Mouse (Mus musculus): ENCODE measurements around the gene Zbtb42.

Zbtb42 gene

GRCm38 (mm10) chr12:112679027-112679996, 684 bp downstream of the Zbtb42 start:
- DNase-seq (ENCODE audit: inconsistent age in 2 of 2, low spot score in 1 of 2): peak; percentile 53 to 67

GRCm38 (mm10) chr12:112683351-112683750, 4.7 kb downstream of the Zbtb42 start:
- peak in 1 of 2 experiments; percentile 61 for DNase-seq (ENCODE audit: inconsistent age in 2 of 2, low spot score in 1 of 2)

DNA sequence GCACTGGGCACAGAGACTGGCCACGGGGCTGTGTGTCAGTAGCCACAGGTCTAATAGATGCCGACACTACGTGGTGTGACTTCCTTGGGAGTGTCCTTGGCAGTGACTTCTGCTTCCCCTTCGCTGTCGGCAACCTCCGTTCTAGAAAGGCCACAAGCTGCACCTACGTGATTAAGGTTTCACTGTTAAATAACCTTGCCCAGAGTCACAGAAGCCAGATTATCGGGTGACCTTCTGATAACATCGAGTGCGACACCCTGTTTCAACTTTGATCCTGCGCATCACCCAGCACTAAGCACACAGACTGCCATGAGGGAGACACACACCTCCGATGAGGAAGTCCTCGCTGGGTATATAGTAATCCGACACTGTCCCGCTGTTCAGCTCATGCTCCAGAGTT, 9.8 kb downstream of the Zbtb42 start:
- peak in 1 of 2 experiments; percentile 47 for DNase-seq (ENCODE audit: inconsistent age in 2 of 2, low spot score in 1 of 2)

DNA sequence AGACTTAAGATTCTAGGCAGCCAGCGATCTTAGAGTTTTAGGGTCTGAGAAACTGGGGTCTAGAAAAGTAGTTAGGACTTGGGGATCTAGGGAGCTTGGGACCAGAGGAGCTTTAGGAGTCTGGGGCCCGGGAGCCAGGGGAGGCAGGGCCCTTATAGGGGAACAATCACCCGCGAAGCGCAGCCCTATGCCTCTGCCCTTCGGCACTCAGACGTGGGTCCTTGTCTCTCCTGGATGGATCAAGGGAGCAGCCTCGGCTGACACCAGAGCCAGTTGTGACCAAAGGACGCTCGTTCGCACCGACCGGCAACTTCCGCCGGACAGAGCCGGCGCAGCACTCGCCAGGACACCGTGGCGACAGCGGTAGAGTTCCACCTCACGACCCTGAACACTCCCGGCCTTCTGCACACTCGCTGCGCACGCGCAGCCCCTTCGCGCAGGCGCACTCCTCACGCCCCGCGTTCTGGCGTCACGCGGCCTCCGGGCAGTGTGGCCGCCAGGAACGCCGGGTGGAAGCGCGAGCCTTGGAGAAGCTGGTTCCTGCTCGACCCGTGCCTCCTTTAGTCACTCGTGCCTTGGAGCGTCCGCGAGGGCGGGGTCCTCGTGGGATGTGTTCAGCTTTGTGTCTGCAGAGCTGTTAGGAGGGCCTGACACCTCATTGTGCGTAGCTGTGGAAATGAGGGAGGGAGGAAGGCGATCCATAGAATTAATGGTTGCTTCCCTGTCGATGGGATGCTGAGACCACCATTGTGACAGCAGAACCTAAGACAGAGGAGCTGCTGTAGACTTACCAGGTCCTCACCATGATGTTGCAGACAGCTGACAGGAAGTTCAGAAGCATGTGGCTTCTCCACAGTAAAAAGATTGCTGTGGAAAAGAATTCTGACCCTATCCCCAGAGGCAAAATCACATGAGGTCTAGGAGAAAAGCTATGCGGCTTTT, 14.8 kb downstream of the Zbtb42 start:
- DNase-seq (ENCODE audit: inconsistent age in 2 of 2, low spot score in 1 of 2): peak; percentile 97 to 98

GRCm38 (mm10) chr12:112694127-112694475, 15.5 kb downstream of the Zbtb42 start:
- DNase-seq (ENCODE audit: inconsistent age in 2 of 2, low spot score in 1 of 2): no peak

DNA sequence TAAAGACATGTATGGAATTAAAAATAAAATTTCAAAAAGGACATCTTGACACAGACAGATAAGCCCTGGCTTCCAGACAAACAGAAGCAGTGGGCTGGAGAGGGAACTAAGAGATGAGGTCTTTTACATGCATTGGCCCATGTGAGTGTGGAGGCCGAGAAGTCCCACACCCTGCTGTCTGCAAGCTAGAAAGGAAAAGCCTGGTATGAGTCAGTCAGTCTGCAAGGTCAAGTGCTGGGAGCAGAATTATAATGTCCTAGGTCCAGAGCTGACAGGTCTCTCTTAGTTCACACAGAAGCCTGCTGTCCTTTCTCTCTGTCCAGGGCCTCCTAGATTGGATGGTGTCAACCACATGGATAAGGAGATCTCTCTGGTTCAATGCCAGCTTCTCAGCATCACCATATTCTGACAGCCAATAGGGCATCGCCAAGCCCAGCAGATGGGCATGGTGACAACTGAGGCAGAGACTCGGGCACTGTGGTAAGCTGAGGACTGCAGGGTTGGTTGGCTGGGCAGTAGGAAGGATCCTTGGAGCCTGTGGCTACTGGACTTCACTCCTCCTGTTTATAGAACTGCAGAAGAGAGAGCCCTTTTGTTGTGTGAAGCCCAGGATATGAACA, 18.3 kb downstream of the Zbtb42 start:
- peak; percentile 69 to 78 for DNase-seq (ENCODE audit: inconsistent age in 2 of 2, low spot score in 1 of 2)

DNA sequence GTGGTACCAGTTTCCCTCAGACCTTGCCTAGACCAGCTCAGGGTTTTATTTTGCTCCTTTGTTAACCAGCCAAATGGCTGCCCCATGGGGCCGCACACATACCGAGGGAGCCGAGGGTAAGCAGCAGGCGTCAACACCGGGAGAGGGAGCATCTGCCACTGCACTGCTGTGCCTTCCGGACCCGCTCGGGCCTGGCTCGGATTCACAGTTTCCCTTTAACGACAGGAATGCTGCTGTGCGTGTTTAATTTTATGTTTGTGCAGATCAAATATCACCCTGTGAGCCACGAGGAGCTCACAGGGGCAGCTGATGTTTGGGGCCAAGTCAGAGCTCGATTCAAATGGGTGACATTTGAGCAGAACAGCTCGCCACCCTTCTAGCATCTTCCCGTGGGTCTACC, 21.9 kb downstream of the Zbtb42 start:
- no peak for DNase-seq (ENCODE audit: inconsistent age in 2 of 2, low spot score in 1 of 2)

DNA sequence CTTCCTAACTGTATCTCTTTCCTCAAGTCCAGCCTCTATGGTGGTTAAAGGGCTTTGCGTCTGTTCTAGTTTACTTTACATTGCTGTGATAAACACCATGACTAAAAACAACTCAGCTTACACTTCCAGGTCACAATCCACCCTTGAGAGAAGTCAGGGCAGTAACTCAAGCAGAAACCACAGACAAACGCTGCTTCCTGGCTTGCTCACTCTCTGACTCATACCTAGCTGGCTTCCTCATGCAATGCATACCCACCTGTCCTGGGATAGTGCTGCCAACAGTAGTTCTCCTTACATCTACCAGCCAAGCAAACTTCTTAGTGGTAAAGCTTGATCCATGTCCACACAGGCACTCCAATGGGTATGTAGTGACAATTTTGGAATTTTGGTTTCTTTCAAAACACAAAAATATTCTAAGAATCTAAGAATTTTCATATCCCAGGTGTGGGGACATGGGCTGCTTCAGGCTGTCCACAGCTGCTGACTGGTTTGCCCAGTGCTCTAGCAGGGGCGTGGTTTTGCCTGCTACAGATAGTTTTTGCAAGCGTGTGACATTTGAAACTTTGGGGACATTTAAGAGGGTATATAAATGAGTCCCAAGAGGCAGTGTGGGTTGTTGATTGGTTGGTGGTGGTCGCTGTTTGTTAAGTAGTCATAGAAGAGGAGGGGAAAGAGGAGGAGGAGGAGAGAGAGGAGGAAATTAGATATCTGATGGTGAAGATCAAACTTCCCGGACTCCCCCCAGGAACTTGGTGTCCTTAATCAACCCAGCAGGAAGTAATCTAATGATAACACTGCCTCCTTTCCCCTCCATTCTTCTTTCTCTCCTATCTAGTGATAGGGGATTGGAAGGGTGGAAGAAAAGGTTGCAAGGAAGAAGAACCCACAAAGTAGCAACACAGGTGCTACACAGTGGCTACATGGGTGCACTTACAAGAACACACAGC, 24.0 kb downstream of the Zbtb42 start:
- DNase-seq (ENCODE audit: inconsistent age in 2 of 2, low spot score in 1 of 2): no peak

DNA sequence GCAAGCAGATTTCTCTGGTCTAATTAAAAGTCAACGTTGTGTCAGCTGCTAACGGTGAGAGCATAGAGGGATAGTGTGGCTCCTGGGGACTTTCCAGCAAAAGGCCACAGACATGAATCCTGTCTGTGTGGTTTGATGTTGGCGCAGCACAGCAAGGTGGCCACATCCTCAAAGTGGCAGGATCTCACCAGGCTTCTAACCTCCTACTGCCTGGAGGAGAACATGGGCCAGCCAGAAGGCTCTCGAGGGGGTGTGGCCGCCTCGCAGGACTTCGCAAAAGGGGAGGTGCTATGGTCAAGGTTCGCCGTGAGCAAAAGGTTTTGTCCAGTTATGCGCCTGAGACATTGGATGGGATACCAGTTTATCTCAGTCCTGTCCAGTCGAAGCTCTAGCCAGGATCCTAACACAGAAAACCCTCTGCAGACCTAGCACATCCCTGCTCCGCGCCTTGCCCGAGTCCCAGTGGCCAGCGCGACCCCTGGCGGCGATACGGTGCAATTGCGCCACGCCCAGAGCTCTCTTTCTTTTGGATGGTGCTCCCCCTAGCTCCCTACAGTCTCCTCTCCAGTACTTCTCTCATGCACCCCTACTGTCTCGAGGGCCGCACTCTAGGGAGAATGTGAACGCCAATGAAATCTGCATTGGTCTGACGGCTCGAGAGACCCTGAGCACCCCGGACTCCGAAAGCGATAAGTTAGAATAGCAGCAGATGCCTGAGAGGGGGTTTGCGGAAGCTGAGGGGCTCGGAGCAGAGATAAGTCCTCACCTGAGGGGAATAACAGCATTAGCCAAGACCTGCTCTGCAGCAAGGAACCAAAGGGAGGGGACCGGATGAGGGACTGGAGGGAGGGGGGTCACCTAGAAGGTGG, 28.3 kb downstream of the Zbtb42 start:
- DNase-seq (ENCODE audit: inconsistent age in 2 of 2, low spot score in 1 of 2): peak; percentile 91 to 97

DNA sequence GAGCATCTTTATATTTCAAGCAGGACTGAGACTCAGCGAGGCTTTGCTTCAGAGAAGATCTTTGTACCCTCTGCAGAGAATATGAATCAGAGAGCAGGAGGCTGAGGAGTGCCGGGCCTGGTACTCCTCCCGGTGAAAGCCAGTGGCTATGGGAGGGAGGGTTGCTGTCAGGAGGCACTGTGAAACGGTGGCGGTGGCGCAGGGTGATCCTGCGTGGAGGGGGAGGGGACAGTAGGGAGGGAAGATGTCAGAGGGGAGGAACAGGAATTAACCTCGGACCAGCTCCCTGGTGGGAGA, 28.9 kb downstream of the Zbtb42 start:
- no peak for DNase-seq (ENCODE audit: inconsistent age in 2 of 2, low spot score in 1 of 2)

DNA sequence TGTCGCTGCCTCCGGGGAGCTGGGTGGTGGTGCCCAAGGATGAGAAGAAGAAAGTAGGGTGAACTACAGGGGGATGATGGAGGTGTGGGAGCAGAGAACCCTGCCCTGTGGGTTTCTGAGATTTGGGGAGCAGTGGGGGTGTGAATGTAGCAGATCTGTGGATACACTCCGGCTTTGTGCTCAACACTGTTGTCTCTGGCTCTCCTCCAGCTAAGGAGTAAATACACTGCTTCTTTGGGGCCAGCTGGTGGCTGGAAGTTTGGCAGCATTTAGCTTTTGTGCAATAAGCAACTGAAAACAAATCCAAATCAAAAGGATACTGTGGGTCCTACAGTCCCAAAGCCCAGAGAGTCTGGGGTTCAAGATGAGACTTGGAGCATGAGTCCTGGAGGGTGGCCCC, 35.4 kb downstream of the Zbtb42 start:
- peak in 1 of 2 experiments; percentile 54 for DNase-seq (ENCODE audit: inconsistent age in 2 of 2, low spot score in 1 of 2)

GRCm38 (mm10) chr12:112717140-112717539, 38.5 kb downstream of the Zbtb42 start:
- DNase-seq (ENCODE audit: inconsistent age in 2 of 2, low spot score in 1 of 2): peak; percentile 56 to 79

DNA sequence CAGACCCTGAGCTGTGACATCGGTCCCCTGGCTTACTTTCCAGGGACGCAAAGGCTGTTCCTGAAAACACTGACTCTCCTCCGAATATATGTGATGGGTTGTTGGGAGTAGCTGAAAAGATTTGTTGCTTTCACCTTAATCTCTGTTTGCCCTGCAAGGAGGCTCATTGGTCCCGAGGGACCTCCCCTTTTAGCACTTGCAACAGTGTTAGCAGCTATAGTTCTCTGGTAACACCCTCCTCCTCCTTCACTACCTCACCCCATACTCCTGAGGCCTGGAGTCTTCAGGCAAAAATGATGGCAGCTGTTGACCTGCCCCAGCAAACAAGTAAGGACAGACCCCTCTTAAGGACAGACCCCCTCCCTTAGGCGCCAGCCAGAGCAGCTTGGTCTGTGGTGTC, 40.4 kb downstream of the Zbtb42 start:
- no peak for DNase-seq (ENCODE audit: inconsistent age in 2 of 2, low spot score in 1 of 2)

GRCm38 (mm10) chr12:112720216-112720615, 41.6 kb downstream of the Zbtb42 start, which contains the start of gene Cep170b:
Cep170b (plus strand) TSS chr12:112720455.
- DNase-seq (ENCODE audit: inconsistent age in 2 of 2, low spot score in 1 of 2): no peak

DNA sequence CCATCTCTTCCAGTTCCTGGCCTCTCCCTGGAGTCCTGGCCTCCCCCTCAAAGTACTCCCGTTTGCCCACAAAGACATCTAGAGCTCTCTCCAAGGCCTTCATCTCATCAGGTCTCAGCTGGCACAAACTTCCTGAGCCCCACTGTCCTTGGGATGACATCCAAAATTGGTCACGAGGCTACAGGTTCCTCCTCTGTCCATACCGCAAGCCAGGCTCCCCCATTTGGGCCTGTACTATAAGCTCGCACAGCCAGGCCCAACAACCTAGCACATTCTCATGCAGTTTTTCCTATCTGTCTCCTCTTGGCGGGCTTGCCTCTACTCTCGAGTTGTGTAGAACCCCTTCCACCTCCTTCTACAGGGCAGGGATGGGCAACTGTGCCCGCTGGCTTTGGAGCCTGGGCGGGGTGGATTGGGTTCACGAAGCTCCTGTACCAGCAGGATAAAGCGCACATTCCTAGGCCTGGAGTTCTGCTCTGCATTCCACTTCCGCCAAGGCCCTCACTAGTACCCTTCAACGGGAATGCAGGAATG, 42.3 kb downstream of the Zbtb42 start:
- DNase-seq (ENCODE audit: inconsistent age in 2 of 2, low spot score in 1 of 2): peak; percentile 73 to 83

- peak; percentile 75 to 83 for DNase-seq (ENCODE audit: inconsistent age in 2 of 2, low spot score in 1 of 2)
Measured at GRCm38 (mm10) chr12:112721424-112722239, 43.0 kb downstream of the Zbtb42 start.

DNA sequence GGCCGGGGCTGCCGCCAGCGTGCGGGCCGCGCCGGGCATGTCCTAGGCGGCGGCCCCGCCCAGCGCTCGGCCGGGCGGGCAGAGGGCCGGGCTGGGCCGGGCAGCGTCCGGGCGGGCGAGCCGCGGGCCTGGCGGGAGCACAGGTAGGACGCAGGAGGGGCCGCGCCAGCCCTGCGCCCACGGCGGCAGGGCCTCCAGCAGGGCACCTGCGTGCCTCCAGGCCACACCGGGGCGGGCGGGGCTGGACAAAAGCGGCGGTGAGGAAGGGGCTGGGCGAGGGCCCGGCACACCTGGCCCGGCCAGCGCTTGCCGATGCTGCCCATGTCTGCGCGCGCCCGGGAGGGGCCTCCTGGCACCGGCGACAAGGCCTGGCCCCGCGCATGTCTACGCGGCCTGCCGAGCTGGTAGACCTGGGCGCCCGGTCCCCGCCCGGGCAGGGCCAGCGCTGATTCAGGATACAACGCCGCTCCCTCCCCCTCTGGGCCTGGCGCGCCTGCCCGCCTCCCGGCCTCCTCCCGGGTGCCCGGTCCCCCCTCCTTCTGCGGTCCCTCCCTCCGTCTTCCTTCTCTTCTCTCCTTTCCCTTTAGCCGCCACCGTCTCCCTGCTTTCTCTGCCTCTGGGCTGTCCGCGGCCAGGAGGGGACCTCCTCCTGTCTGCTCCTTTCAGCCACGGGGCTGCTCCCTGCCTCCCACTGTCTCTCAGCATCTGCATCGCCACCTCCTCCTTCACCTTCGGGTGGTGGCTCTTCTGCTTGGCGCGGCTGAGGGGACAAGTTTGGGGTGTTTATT, 43.8 kb downstream of the Zbtb42 start:
- peak; percentile 83 to 90 for DNase-seq (ENCODE audit: inconsistent age in 2 of 2, low spot score in 1 of 2)

DNA sequence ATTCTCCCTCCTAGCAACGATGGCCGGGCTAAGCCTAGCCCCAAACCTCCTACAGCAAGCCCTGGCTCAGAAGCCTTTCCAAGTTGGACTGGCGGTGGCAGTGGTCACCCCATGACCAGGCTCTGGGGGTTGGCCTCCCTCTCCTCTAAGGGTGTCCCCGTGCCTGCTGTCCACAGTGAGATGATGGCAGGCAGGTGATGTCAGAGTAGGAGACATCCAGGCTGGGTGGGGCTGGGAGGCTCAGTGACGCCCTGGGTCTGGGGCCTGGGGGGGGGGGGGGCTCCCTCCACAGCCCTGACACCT, 44.4 kb downstream of the Zbtb42 start:
- DNase-seq (ENCODE audit: inconsistent age in 2 of 2, low spot score in 1 of 2): no peak
